Mouse (Mus musculus) olfactory bulb, adult 2 months (tissue): Measurements from ENCODE around the gene Ptger1.

Experiments
- CTCF ChIP-seq: fragments of 200-500 bp; IDR thresholded peaks from 2 replicates; pipeline ENCODE4 v1.5.1; 2012; ENCODE audit warnings: low read depth, mild to moderate bottlenecking, low read length, moderate library complexity; ENCODE audit not compliant: insufficient read depth
- POLR2A ChIP-seq: fragments of 200-500 bp; IDR thresholded peaks from 2 replicates; pipeline ENCODE4 v1.6.1; 2012; ENCODE audit warnings: mild to moderate bottlenecking, low read depth, low read length, moderate library complexity; ENCODE audit not compliant: insufficient read depth

DNA sequence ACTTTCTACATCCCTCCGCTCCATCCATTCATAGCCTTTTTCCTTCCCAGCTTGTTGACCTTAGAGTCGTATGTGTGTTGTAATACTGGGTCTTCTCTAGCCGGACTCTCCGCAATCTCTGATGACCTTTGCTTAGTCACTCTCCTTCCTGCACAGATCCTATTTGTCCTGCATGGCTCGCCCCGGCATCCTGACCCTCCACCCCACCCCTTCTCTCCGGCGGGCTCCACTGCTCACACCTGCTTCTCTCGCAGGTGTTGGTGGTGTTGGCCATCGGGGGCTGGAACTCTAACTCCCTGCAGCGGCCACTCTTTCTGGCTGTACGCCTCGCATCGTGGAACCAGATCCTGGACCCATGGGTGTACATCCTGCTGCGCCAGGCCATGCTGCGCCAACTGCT is 2.5 kb downstream of the Ptger1 start:
- no peak for TF ChIP-seq CTCF
- no peak for TF ChIP-seq POLR2A
